In the genomic region with DNA sequence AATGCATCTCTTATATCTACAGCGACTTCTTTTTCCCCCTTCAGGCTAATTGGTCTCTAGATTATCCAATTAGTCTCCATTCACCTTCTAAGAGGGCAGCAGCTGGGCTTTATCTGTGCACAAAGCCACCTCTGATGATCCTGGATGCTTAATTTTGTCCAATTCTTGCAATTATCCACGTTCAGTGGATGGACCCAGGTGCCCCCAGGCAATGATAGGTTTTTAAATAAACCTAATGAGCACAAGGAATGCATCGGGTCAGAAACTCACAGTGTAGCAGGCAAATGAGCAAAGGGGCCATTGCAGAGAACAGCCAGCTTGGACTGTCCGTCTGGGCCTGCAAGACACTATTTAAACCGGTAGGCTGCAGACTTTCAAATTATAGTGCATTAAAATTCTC, we compare ENCODE assay signal across 17 mouse cellular contexts. TPM values are rescaled to one million over a fixed set of nuclear protein-coding genes. Genes with fewer than 3 reads are reported as not detected.
A peak's percentile ranks its signal among the peaks of the same experiment; 100 is the strongest.
DNase-seq lines count a peak whose midpoint lies in the region; ATAC-seq and TF ChIP-seq lines count a peak whose summit lies in the region.
"Had no signal": no experiment of that assay in that cellular context is flagged by ENCODE, and none has a peak within 500 bp of the region (broad histone marks: within the 10 kb centered on the region; RNA-seq: fewer than 3 reads in every experiment).

No protein-coding gene starts in this region.

- H3K4me3 ChIP-seq in forebrain, embryonic 11.5 days (ENCODE audit: low read depth, low read length), result no peak overlapping the region
- H3K4me3 ChIP-seq in forebrain, embryonic 15.5 days, result no peak overlapping the region
- H3K4me3 ChIP-seq in limb, embryonic 14.5 days (replicated peaks; ENCODE audit: low read length), result no peak overlapping the region
- no peak overlapping the region for H3K4me3 ChIP-seq in limb, embryonic 10.5 days
- H3K4me3 ChIP-seq in forebrain, embryonic 13.5 days, result no peak overlapping the region
- no peak overlapping the region for H3K4me3 ChIP-seq in intestine, embryonic 15.5 days (replicated peaks)
- H3K4me3 ChIP-seq: limb, embryonic 13.5 days; megakaryocyte, embryonic 14.5 days had no signal

- H3K27ac ChIP-seq in forebrain, embryonic 11.5 days (ENCODE audit: low read depth, low read length), result no peak overlapping the region
- no peak overlapping the region for H3K27ac ChIP-seq in forebrain, embryonic 15.5 days (replicated peaks)
- H3K27ac ChIP-seq in limb, embryonic 14.5 days (replicated peaks; ENCODE audit: low read depth, low read length), result 0 out of 2 replicates have a peak overlapping the region, but pooled peaks have one; percentile 1
- H3K27ac ChIP-seq in limb, embryonic 10.5 days, result no peak overlapping the region
- 0 out of 2 replicates have a peak overlapping the region, but pooled peaks have one; percentile 11 for H3K27ac ChIP-seq in forebrain, embryonic 13.5 days
- H3K27ac ChIP-seq in intestine, embryonic 15.5 days, result no peak overlapping the region
- H3K27ac ChIP-seq: limb, embryonic 13.5 days had no signal

- DNase-seq in forebrain, embryonic 11.5 days (ENCODE audit: low spot score), result peak; percentile 64
- no peak for DNase-seq in limb, embryonic 14.5 days (ENCODE audit: low spot score)
- no peak for DNase-seq in limb, embryonic 10.5 days (ENCODE audit: low spot score)
- peak; percentile 89 for DNase-seq in Muller cell, postnatal 12 days (ENCODE audit: inconsistent ontology term)
- no peak for DNase-seq in frontal cortex, adult 2 months (ENCODE audit: extremely low spot score in 1 of 2, low spot score in 1 of 2)
- DNase-seq: cerebellum, adult 11-12 months; gastrocnemius, postnatal 25 days; layer of hippocampus, postnatal 36 days; right cerebral cortex, postnatal 25 days had no signal

- ATAC-seq in forebrain, embryonic 11.5 days (replicated peaks; ENCODE audit: low FRiP score), result peak; percentile 72
- ATAC-seq in forebrain, embryonic 15.5 days (replicated peaks), result no peak
- no peak for ATAC-seq in limb, embryonic 14.5 days (ENCODE audit: low FRiP score, low read depth)
- peak; percentile 36; the same call in 1 of the 2 replicates for ATAC-seq in forebrain, embryonic 13.5 days
- ATAC-seq in intestine, embryonic 15.5 days, result no peak
- ATAC-seq: Patski had no signal

- H3K9ac ChIP-seq in forebrain, embryonic 11.5 days (ENCODE audit: low read length), result no peak overlapping the region
- no peak overlapping the region for H3K9ac ChIP-seq in forebrain, embryonic 15.5 days (replicated peaks)
- H3K9ac ChIP-seq in limb, embryonic 14.5 days (ENCODE audit: low read depth, low read length, severe bottlenecking), result no peak overlapping the region
- no peak overlapping the region for H3K9ac ChIP-seq in forebrain, embryonic 13.5 days
- no peak overlapping the region for H3K9ac ChIP-seq in intestine, embryonic 15.5 days
- H3K9ac ChIP-seq: limb, embryonic 13.5 days had no signal

- H3K4me2 ChIP-seq in forebrain, embryonic 11.5 days (ENCODE audit: low read depth, low read length, severe bottlenecking), result no peak overlapping the region
- no peak overlapping the region for H3K4me2 ChIP-seq in forebrain, embryonic 15.5 days (replicated peaks)
- no peak overlapping the region for H3K4me2 ChIP-seq in limb, embryonic 14.5 days (replicated peaks; ENCODE audit: low read depth, low read length, severe bottlenecking)
- H3K4me2 ChIP-seq in forebrain, embryonic 13.5 days, result no peak overlapping the region
- no peak overlapping the region for H3K4me2 ChIP-seq in intestine, embryonic 15.5 days (replicated peaks)
- H3K4me2 ChIP-seq: limb, embryonic 13.5 days had no signal

- H3K4me1 ChIP-seq in forebrain, embryonic 11.5 days (replicated peaks; ENCODE audit: control insufficient read depth, insufficient read depth, low read length), result peaks cover 6% of the 10 kb centered on the region
- H3K4me1 ChIP-seq in forebrain, embryonic 15.5 days, result peaks cover 9% of the 10 kb centered on the region; the same call in 1 of the 2 replicates
- peaks cover 9% of the 10 kb centered on the region for H3K4me1 ChIP-seq in limb, embryonic 14.5 days (ENCODE audit: control insufficient read depth, insufficient read depth, low read length)
- H3K4me1 ChIP-seq in limb, embryonic 10.5 days, result peaks cover 32% of the 10 kb centered on the region
- peaks cover 12% of the 10 kb centered on the region for H3K4me1 ChIP-seq in forebrain, embryonic 13.5 days
- no peaks in the 10 kb centered on the region for H3K4me1 ChIP-seq in intestine, embryonic 15.5 days (replicated peaks)

- TF ChIP-seq POLR2A in limb, embryonic 14.5 days (IDR thresholded peaks at IDR 0.05; ENCODE audit: borderline replicate concordance, extremely low read depth, insufficient read depth, insufficient read length), result no peak

- no peaks in the 10 kb centered on the region for H3K36me3 ChIP-seq in forebrain, embryonic 11.5 days (ENCODE audit: control insufficient read depth, insufficient read depth, low read length)
- H3K36me3 ChIP-seq in forebrain, embryonic 15.5 days, result no peaks in the 10 kb centered on the region
- no peaks in the 10 kb centered on the region for H3K36me3 ChIP-seq in limb, embryonic 14.5 days (ENCODE audit: control insufficient read depth, insufficient read depth, low read length)
- H3K36me3 ChIP-seq in limb, embryonic 10.5 days, result 0 out of 2 replicates have a peak, but pooled peaks cover 2% of the 10 kb centered on the region
- H3K36me3 ChIP-seq in forebrain, embryonic 13.5 days (ENCODE audit: poor library complexity, severe bottlenecking), result no peaks in the 10 kb centered on the region
- H3K36me3 ChIP-seq in intestine, embryonic 15.5 days, result no peaks in the 10 kb centered on the region
- H3K36me3 ChIP-seq: limb, embryonic 13.5 days had no signal

- H3K27me3 ChIP-seq in forebrain, embryonic 11.5 days (ENCODE audit: control insufficient read depth, insufficient read depth, low read length), result peaks cover 13% of the 10 kb centered on the region
- H3K27me3 ChIP-seq in forebrain, embryonic 15.5 days, result 0 out of 2 replicates have a peak, but pooled peaks cover 6% of the 10 kb centered on the region
- no peaks in the 10 kb centered on the region for H3K27me3 ChIP-seq in limb, embryonic 14.5 days (ENCODE audit: control insufficient read depth, insufficient read depth, low read length)
- H3K27me3 ChIP-seq in limb, embryonic 10.5 days (ENCODE audit: low read depth, poor library complexity, severe bottlenecking), result no peaks in the 10 kb centered on the region
- peaks cover 11% of the 10 kb centered on the region for H3K27me3 ChIP-seq in forebrain, embryonic 13.5 days
- H3K27me3 ChIP-seq in intestine, embryonic 15.5 days (replicated peaks), result no peaks in the 10 kb centered on the region
- H3K27me3 ChIP-seq: limb, embryonic 13.5 days; Patski had no signal

- WGBS in forebrain, embryonic 11.5 days, result 12% methylated on average over 5 of the region's 5 CpGs
- 3% methylated on average over 5 of the region's 5 CpGs for WGBS in forebrain, embryonic 15.5 days
- 39% methylated on average over 5 of the region's 5 CpGs for WGBS in limb, embryonic 14.5 days
- 47% methylated on average over 5 of the region's 5 CpGs for WGBS in limb, embryonic 10.5 days
- WGBS in forebrain, embryonic 13.5 days, result 8% methylated on average over 5 of the region's 5 CpGs
- WGBS in intestine, embryonic 15.5 days, result 69% methylated on average over 5 of the region's 5 CpGs

- no peaks in the 10 kb centered on the region for H3K9me3 ChIP-seq in forebrain, embryonic 11.5 days (ENCODE audit: control insufficient read depth, low read length)
- no peaks in the 10 kb centered on the region for H3K9me3 ChIP-seq in forebrain, embryonic 15.5 days
- H3K9me3 ChIP-seq in limb, embryonic 14.5 days (ENCODE audit: control insufficient read depth, low read length), result no peaks in the 10 kb centered on the region
- no peaks in the 10 kb centered on the region for H3K9me3 ChIP-seq in limb, embryonic 10.5 days (replicated peaks)
- no peaks in the 10 kb centered on the region for H3K9me3 ChIP-seq in forebrain, embryonic 13.5 days (replicated peaks)
- no peaks in the 10 kb centered on the region for H3K9me3 ChIP-seq in intestine, embryonic 15.5 days
- H3K9me3 ChIP-seq: limb, embryonic 13.5 days had no signal

RNA-seq across cellular contexts. Expression of gene Rfx8, which starts 10.1 kb away (rescaled TPM):
- 0.17 and 0.45 TPM in 2 replicates for polyA plus RNA-seq in forebrain, embryonic 11.5 days (2014; fragmentation: Nextera tagmentation; extraction: Ambion mirVana)
- 0.11 TPM in 1 of 2 replicates, not detected in the other for polyA plus RNA-seq in forebrain, embryonic 15.5 days (2015; fragmentation: Nextera tagmentation; extraction: Ambion mirVana)
- polyA plus RNA-seq in limb, embryonic 14.5 days (2012; rRNA removed), result 1.00 and 1.2 TPM in 2 replicates
- polyA plus RNA-seq in limb, embryonic 14.5 days (2014; fragmentation: Nextera tagmentation; extraction: Ambion mirVana), result 0.59 and 0.98 TPM in 2 replicates
- polyA plus RNA-seq in limb, embryonic 10.5 days (2016; fragmentation: Nextera tagmentation; extraction: Ambion mirVana), result 0.35 and 0.79 TPM in 2 replicates
- 0.18 and 0.20 TPM in 2 replicates for polyA plus RNA-seq in forebrain, embryonic 13.5 days (2015; fragmentation: Nextera tagmentation; extraction: Ambion mirVana)
- polyA plus RNA-seq in intestine, embryonic 15.5 days (2015; fragmentation: Nextera tagmentation; extraction: Ambion mirVana), result 0.13 and 0.20 TPM in 2 replicates
- 0.26 and 0.48 TPM in 2 replicates for polyA plus RNA-seq in frontal cortex, adult 2 months (2012; rRNA removed)
- polyA plus RNA-seq: kidney, adult 2 months; large intestine, adult 2 months; Patski had no signal

Comparison
In these comparisons a context has a peak if more than half of its experiments do, and no peak if none do; other contexts are left out.
1. ATAC-seq: peak in forebrain, embryonic 11.5 days (single experiment) and forebrain, embryonic 13.5 days (single experiment); none in forebrain, embryonic 15.5 days (single experiment), limb, embryonic 14.5 days (single experiment) and intestine, embryonic 15.5 days (single experiment).
2. H3K27ac ChIP-seq: peak in limb, embryonic 14.5 days (single experiment) and forebrain, embryonic 13.5 days (single experiment); none in forebrain, embryonic 11.5 days (single experiment), forebrain, embryonic 15.5 days (single experiment), limb, embryonic 10.5 days (single experiment) and intestine, embryonic 15.5 days (single experiment).
3. DNase-seq: peak in forebrain, embryonic 11.5 days (single experiment) and Muller cell, postnatal 12 days (single experiment); none in limb, embryonic 14.5 days (single experiment), limb, embryonic 10.5 days (single experiment) and frontal cortex, adult 2 months (0 of 2).